Mouse (Mus musculus) lung, postnatal 0 days (tissue): ENCODE measurements around the gene Krtap5-4.

Experiments
- CTCF ChIP-seq: IDR thresholded peaks from 2 replicates; pipeline ENCODE4 v1.5.1; 2016; ENCODE audit warnings: antibody characterized with exemption, mild to moderate bottlenecking
- EP300 ChIP-seq: IDR thresholded peaks from 2 replicates; pipeline ENCODE4 v1.6.1; 2016; ENCODE audit warnings: antibody characterized with exemption, mild to moderate bottlenecking, control low read depth

DNA sequence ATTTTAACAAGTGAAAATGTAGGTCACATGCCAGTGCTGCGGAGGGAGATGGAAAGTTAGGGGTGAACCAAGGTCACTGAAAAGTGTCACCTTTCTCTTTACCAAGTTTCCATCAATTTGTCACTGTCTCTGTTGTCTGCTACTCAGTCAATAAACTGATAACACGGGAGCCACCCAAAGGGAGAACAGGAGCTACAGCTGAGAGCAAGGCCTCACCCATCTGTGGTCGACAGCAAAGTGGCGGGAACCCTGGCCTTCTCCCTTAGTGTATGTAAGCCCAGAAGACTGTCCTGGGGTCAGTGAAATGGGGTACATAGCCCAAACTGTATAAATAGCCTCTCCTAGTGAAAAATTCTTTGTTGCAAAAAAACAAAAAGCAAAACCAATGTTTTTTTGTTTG, 44.2 kb downstream of the Krtap5-4 start:
- no peak for TF ChIP-seq CTCF
- no peak for TF ChIP-seq EP300
